Mouse (Mus musculus): ENCODE measurements around the gene Gm5741. TPM values are rescaled to one million over a fixed set of nuclear protein-coding genes. Genes with fewer than 3 reads are reported as not detected.

Gene Gm5741
- polyA plus RNA-seq, 1 experiment, result 1.4 TPM

- no peak for TF ChIP-seq CTCF (IDR thresholded peaks at IDR 0.05; ENCODE audit: extremely low read depth, insufficient read length, insufficient replicate concordance, low read depth, low read length)
- no peak for TF ChIP-seq POLR2A (IDR thresholded peaks at IDR 0.05; ENCODE audit: low read depth, low read length)
- H3K4me3 ChIP-seq (ENCODE audit: low read depth, low read length), result peak within 1 kb of the TSS; percentile 93
- H3K4me1 ChIP-seq (ENCODE audit: control insufficient read depth, insufficient read depth, insufficient read length, low read length), result peaks cover 6% of the 10 kb centered on the region; the same call in 1 of the 2 replicates
- peak within 1 kb of the TSS; percentile 85 for H3K27ac ChIP-seq (ENCODE audit: insufficient read depth, low read depth, low read length)
- H3K27me3 ChIP-seq (ENCODE audit: control insufficient read depth, insufficient read depth, low read length), result no peaks in the 10 kb centered on the region
- H3K36me3 ChIP-seq (ENCODE audit: control insufficient read depth, insufficient read depth, low read length), result peaks cover 16% of the 10 kb centered on the region
- WGBS, result 2% methylated on average over 59 of the region's 59 CpGs
Measured at GRCm38 (mm10) chr8:85036718-85037365, 30.9 kb downstream of the Gm5741 start, which contains the start of gene Tnpo2. Gene Tnpo2, plus strand, starts transcription at chr8:85036915.

- Histone ChIP-seq H3K4me3 (ENCODE audit: low read depth, low read length) (peak overlapping the region; percentile 79), H3K4me1 (ENCODE audit: control insufficient read depth, insufficient read depth, insufficient read length, low read length) (peaks cover 6% of the 10 kb centered on the region; the same call in 1 of the 2 replicates), H3K27me3 (ENCODE audit: control insufficient read depth, insufficient read depth, low read length) (no peaks in the 10 kb centered on the region), H3K27ac (ENCODE audit: insufficient read depth, low read depth, low read length) (peak overlapping the region; percentile 84), H3K36me3 (ENCODE audit: control insufficient read depth, insufficient read depth, low read length) (peaks cover 19% of the 10 kb centered on the region)
- WGBS, result under 1% methylated on average over 9 of the region's 9 CpGs
- no peak for TF ChIP-seq CTCF (IDR thresholded peaks at IDR 0.05; ENCODE audit: extremely low read depth, insufficient read length, insufficient replicate concordance, low read depth, low read length)
- no peak for TF ChIP-seq POLR2A (IDR thresholded peaks at IDR 0.05; ENCODE audit: low read depth, low read length)
Measured at GRCm38 (mm10) chr8:85036381-85036717, 31.4 kb downstream of the Gm5741 start.

- no peak for TF ChIP-seq POLR2A (IDR thresholded peaks at IDR 0.05; ENCODE audit: low read depth, low read length)
- no peak for TF ChIP-seq CTCF (IDR thresholded peaks at IDR 0.05; ENCODE audit: extremely low read depth, insufficient read length, insufficient replicate concordance, low read depth, low read length)
- peak overlapping the region; percentile 79 for H3K4me3 ChIP-seq (ENCODE audit: low read depth, low read length)
- peaks cover 6% of the 10 kb centered on the region; the same call in 1 of the 2 replicates for H3K4me1 ChIP-seq (ENCODE audit: control insufficient read depth, insufficient read depth, insufficient read length, low read length)
- under 1% methylated on average over 15 of the region's 15 CpGs for WGBS
- H3K36me3 ChIP-seq (ENCODE audit: control insufficient read depth, insufficient read depth, low read length), result peaks cover 20% of the 10 kb centered on the region
- H3K27ac ChIP-seq (ENCODE audit: insufficient read depth, low read depth, low read length), result peak overlapping the region; percentile 84
- no peaks in the 10 kb centered on the region for H3K27me3 ChIP-seq (ENCODE audit: control insufficient read depth, insufficient read depth, low read length)
Measured at GRCm38 (mm10) chr8:85035728-85036310, 32.0 kb downstream of the Gm5741 start.

GRCm38 (mm10) chr8:85035165-85035727 lies 32.5 kb downstream of the Gm5741 start:
- peak overlapping the region; percentile 79 for H3K4me3 ChIP-seq (ENCODE audit: low read depth, low read length)
- H3K4me1 ChIP-seq (ENCODE audit: control insufficient read depth, insufficient read depth, insufficient read length, low read length), result peaks cover 6% of the 10 kb centered on the region; the same call in 1 of the 2 replicates
- no peaks in the 10 kb centered on the region for H3K27me3 ChIP-seq (ENCODE audit: control insufficient read depth, insufficient read depth, low read length)
- TF ChIP-seq CTCF (IDR thresholded peaks at IDR 0.05; ENCODE audit: extremely low read depth, insufficient read length, insufficient replicate concordance, low read depth, low read length), result no peak
- TF ChIP-seq POLR2A (IDR thresholded peaks at IDR 0.05; ENCODE audit: low read depth, low read length), result no peak
- peak overlapping the region; percentile 84 for H3K27ac ChIP-seq (ENCODE audit: insufficient read depth, low read depth, low read length)
- 3% methylated on average over 12 of the region's 12 CpGs for WGBS
- H3K36me3 ChIP-seq (ENCODE audit: control insufficient read depth, insufficient read depth, low read length), result peaks cover 20% of the 10 kb centered on the region

GRCm38 (mm10) chr8:85034764-85035163 lies 33.0 kb downstream of the Gm5741 start:
- Histone ChIP-seq H3K27ac (ENCODE audit: insufficient read depth, low read depth, low read length) (peak overlapping the region; percentile 50), H3K27me3 (ENCODE audit: control insufficient read depth, insufficient read depth, low read length) (no peaks in the 10 kb centered on the region), H3K36me3 (ENCODE audit: control insufficient read depth, insufficient read depth, low read length) (peaks cover 24% of the 10 kb centered on the region), H3K4me3 (ENCODE audit: low read depth, low read length) (no peak overlapping the region; the same call in 1 of the 2 replicates), H3K4me1 (ENCODE audit: control insufficient read depth, insufficient read depth, insufficient read length, low read length) (peaks cover 6% of the 10 kb centered on the region; the same call in 1 of the 2 replicates)
- under 1% methylated on average over 13 of the region's 13 CpGs for WGBS
- TF ChIP-seq POLR2A (IDR thresholded peaks at IDR 0.05; ENCODE audit: low read depth, low read length) (no peak), CTCF (IDR thresholded peaks at IDR 0.05; ENCODE audit: extremely low read depth, insufficient read length, insufficient replicate concordance, low read depth, low read length) (no peak)

GRCm38 (mm10) chr8:85033867-85034266 lies 33.9 kb downstream of the Gm5741 start:
- peaks cover 6% of the 10 kb centered on the region; the same call in 1 of the 2 replicates for H3K4me1 ChIP-seq (ENCODE audit: control insufficient read depth, insufficient read depth, insufficient read length, low read length)
- H3K27ac ChIP-seq (ENCODE audit: insufficient read depth, low read depth, low read length), result no peak overlapping the region
- no peaks in the 10 kb centered on the region for H3K27me3 ChIP-seq (ENCODE audit: control insufficient read depth, insufficient read depth, low read length)
- peaks cover 26% of the 10 kb centered on the region for H3K36me3 ChIP-seq (ENCODE audit: control insufficient read depth, insufficient read depth, low read length)
- no peak overlapping the region for H3K4me3 ChIP-seq (ENCODE audit: low read depth, low read length)
- TF ChIP-seq POLR2A (IDR thresholded peaks at IDR 0.05; ENCODE audit: low read depth, low read length) (no peak), CTCF (IDR thresholded peaks at IDR 0.05; ENCODE audit: extremely low read depth, insufficient read length, insufficient replicate concordance, low read depth, low read length) (no peak)
- WGBS, result 47% methylated on average over 1 of the region's 1 CpGs

All from small intestine, adult 2 months (tissue).